Mouse (Mus musculus): ENCODE results near the gene Fbln5. TPM values are rescaled to one million over a fixed set of nuclear protein-coding genes. Genes with fewer than 3 reads are reported as not detected.

Fbln5 gene
- polyA plus RNA-seq, 1 experiment from 2014 or later = 2.5 TPM

DNA sequence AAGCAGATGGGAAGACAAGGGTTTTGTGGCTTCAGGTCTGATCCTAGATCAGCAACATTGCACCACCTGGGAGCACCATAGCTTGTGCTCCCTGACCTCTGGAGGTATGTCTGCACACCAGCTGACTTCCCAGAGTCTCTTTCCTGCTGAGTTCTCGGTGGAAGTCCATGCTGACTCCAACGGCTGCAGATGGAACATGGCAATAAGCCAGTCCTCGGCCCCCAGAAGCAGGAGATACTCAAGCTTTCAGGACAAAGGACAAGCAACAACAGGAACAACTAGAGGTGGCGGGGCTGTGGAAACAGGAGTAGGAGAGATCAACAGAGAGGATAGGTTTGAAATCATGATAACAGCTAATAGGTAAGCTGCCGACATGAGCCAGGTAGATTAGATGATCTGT, 17.1 kb downstream of the Fbln5 start:
- Histone ChIP-seq H3K4me1 (no peaks in the 10 kb centered on the region), H3K9me3 (replicated peaks) (no peaks in the 10 kb centered on the region), H3K27ac (no peak overlapping the region), H3K36me3 (ENCODE audit: poor library complexity, severe bottlenecking) (no peaks in the 10 kb centered on the region), H3K9ac (no peak overlapping the region), H3K4me2 (no peak overlapping the region), H3K4me3 (no peak overlapping the region), H3K27me3 (no peaks in the 10 kb centered on the region)
- 87% methylated on average over 5 of the region's 5 CpGs for WGBS
- no peak for ATAC-seq

DNA sequence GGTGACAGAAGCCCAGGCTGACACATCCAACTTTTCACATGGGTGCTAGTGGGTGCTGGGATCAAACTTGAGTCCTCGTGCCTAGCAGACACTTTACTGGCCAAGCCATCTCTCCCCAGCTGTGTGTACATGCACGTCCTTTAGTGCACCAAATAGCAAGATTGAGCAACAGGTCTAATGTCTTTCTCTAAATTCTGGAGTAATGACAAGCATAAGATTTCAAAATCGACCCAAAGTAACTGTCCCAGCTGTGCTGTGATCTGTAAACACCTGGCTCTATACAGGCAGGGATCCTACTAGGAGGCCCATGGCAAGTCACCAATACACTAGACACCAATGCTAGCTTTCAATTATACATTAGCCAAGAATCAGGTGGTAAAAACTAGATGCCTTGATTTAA, 17.8 kb downstream of the Fbln5 start:
- H3K27ac ChIP-seq = no peak overlapping the region
- H3K4me3 ChIP-seq = no peak overlapping the region
- no peak overlapping the region for H3K4me2 ChIP-seq
- H3K36me3 ChIP-seq (ENCODE audit: poor library complexity, severe bottlenecking) = no peaks in the 10 kb centered on the region
- H3K9me3 ChIP-seq (replicated peaks) = no peaks in the 10 kb centered on the region
- H3K27me3 ChIP-seq = no peaks in the 10 kb centered on the region
- 87% methylated on average over 3 of the region's 3 CpGs for WGBS
- H3K9ac ChIP-seq = no peak overlapping the region
- no peaks in the 10 kb centered on the region for H3K4me1 ChIP-seq
- no peak for ATAC-seq

DNA sequence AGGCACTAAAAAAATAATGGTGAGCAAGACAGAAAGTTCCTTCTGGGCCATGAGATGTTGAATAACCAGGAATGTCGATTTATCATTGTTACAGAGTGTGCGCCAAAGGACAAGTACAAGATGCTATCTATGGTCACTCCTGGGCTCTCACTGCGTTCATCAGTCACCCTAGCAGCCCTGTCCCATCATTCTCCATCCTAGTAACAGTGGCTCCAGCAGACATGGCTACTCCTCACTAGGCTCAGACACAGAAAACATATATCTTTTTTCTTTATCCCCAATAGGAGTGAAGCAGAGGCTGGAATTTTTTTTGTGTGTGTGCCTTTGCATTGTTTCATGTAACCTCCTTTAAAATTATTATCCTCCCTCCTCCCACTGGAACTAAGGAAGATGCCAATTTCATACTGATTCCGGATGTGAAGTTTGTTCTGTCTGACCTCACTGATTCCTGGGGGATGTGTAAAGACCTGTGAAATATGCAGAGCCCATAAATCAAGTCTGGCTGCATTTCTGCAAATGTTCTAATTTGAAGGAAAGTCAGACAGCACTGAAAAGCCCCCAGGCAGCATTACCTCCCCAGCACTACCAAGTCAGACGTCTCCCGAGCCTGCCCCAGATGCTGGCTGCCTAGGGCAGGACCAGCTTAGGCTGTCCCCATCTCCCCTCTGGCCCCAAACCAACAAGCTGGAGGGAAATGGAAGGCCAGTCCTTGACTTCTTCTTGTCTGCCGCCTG, 20.5 kb downstream of the Fbln5 start:
- H3K36me3 ChIP-seq (ENCODE audit: poor library complexity, severe bottlenecking) = no peaks in the 10 kb centered on the region
- no peak for ATAC-seq
- H3K27me3 ChIP-seq = no peaks in the 10 kb centered on the region
- no peak overlapping the region for H3K4me2 ChIP-seq
- H3K9ac ChIP-seq = no peak overlapping the region
- no peaks in the 10 kb centered on the region for H3K9me3 ChIP-seq (replicated peaks)
- H3K4me3 ChIP-seq = no peak overlapping the region
- no peaks in the 10 kb centered on the region for H3K4me1 ChIP-seq
- WGBS = 85% methylated on average over 7 of the region's 7 CpGs
- H3K27ac ChIP-seq = no peak overlapping the region

- Histone ChIP-seq H3K9me3 (replicated peaks) (no peaks in the 10 kb centered on the region), H3K27me3 (no peaks in the 10 kb centered on the region), H3K9ac (no peak overlapping the region), H3K4me2 (no peak overlapping the region), H3K36me3 (ENCODE audit: poor library complexity, severe bottlenecking) (no peaks in the 10 kb centered on the region), H3K27ac (no peak overlapping the region), H3K4me1 (no peaks in the 10 kb centered on the region), H3K4me3 (no peak overlapping the region)
- no peak for ATAC-seq
- WGBS = 93% methylated on average over 3 of the region's 3 CpGs
Measured at GRCm38 (mm10) chr12:101794458-101794857, 24.4 kb downstream of the Fbln5 start.

GRCm38 (mm10) chr12:101793221-101793621, 25.6 kb downstream of the Fbln5 start:
- H3K9ac ChIP-seq = no peak overlapping the region
- WGBS = 83% methylated on average over 5 of the region's 5 CpGs

DNA sequence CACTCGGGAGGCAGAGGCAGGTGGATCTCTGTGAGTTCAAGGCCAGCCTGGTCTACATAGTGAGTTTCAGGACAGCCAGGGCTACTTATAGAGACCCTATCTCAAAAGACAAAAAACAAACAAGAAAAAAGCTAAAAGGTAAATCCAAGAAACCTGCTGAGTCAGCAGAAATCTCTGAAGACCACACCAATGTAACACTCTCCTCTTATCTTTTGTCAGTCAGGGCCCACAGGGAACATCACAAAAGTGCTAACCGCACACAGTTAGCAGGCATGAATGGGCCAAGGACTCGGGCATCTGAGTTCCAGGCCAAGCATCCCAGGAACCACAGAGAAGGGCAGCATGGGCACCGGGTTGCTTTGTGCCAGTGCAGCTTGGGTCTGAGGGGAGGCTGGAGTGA, 26.2 kb downstream of the Fbln5 start:
- WGBS = 94% methylated on average over 4 of the region's 4 CpGs
- H3K4me3 ChIP-seq = no peak overlapping the region
- H3K27me3 ChIP-seq = no peaks in the 10 kb centered on the region
- H3K36me3 ChIP-seq (ENCODE audit: poor library complexity, severe bottlenecking) = no peaks in the 10 kb centered on the region
- H3K4me2 ChIP-seq = no peak overlapping the region
- no peak overlapping the region for H3K9ac ChIP-seq
- no peak overlapping the region for H3K27ac ChIP-seq
- H3K9me3 ChIP-seq (replicated peaks) = no peaks in the 10 kb centered on the region
- ATAC-seq = no peak
- H3K4me1 ChIP-seq = no peaks in the 10 kb centered on the region

More at GRCm38 (mm10) chr12:101793221-101793621, 25.6 kb downstream of the Fbln5 start:
- no peaks in the 10 kb centered on the region for H3K4me1 ChIP-seq
- H3K27me3 ChIP-seq = no peaks in the 10 kb centered on the region
- no peak overlapping the region for H3K27ac ChIP-seq
- H3K4me2 ChIP-seq = no peak overlapping the region
- no peak for ATAC-seq
- no peak overlapping the region for H3K4me3 ChIP-seq
- H3K36me3 ChIP-seq (ENCODE audit: poor library complexity, severe bottlenecking) = no peaks in the 10 kb centered on the region
- no peaks in the 10 kb centered on the region for H3K9me3 ChIP-seq (replicated peaks)

GRCm38 (mm10) chr12:101789767-101790166, 29.1 kb downstream of the Fbln5 start:
- WGBS = 97% methylated on average over 3 of the region's 3 CpGs
- H3K36me3 ChIP-seq (ENCODE audit: poor library complexity, severe bottlenecking) = no peaks in the 10 kb centered on the region

GRCm38 (mm10) chr12:101789250-101789649, 29.6 kb downstream of the Fbln5 start:
- no peak overlapping the region for H3K4me2 ChIP-seq
- H3K9ac ChIP-seq = no peak overlapping the region
- no peaks in the 10 kb centered on the region for H3K9me3 ChIP-seq (replicated peaks)
- H3K36me3 ChIP-seq (ENCODE audit: poor library complexity, severe bottlenecking) = no peaks in the 10 kb centered on the region
- H3K27me3 ChIP-seq = no peaks in the 10 kb centered on the region
- no peaks in the 10 kb centered on the region for H3K4me1 ChIP-seq
- no peak for ATAC-seq
- no peak overlapping the region for H3K27ac ChIP-seq
- 82% methylated on average over 3 of the region's 3 CpGs for WGBS
- H3K4me3 ChIP-seq = no peak overlapping the region

More at GRCm38 (mm10) chr12:101789767-101790166, 29.1 kb downstream of the Fbln5 start:
- H3K4me2 ChIP-seq = no peak overlapping the region
- H3K27ac ChIP-seq = no peak overlapping the region
- no peak for ATAC-seq
- H3K4me1 ChIP-seq = no peaks in the 10 kb centered on the region
- no peaks in the 10 kb centered on the region for H3K9me3 ChIP-seq (replicated peaks)
- H3K9ac ChIP-seq = no peak overlapping the region
- no peak overlapping the region for H3K4me3 ChIP-seq
- no peaks in the 10 kb centered on the region for H3K27me3 ChIP-seq

GRCm38 (mm10) chr12:101782787-101783186, 36.1 kb downstream of the Fbln5 start:
- H3K4me3 ChIP-seq = no peak overlapping the region
- no peak overlapping the region for H3K9ac ChIP-seq
- no peak overlapping the region for H3K4me2 ChIP-seq
- no peaks in the 10 kb centered on the region for H3K4me1 ChIP-seq
- ATAC-seq = no peak
- WGBS = 56% methylated on average over 2 of the region's 2 CpGs
- H3K27ac ChIP-seq = no peak overlapping the region
- no peaks in the 10 kb centered on the region for H3K36me3 ChIP-seq (ENCODE audit: poor library complexity, severe bottlenecking)
- H3K9me3 ChIP-seq (replicated peaks) = no peaks in the 10 kb centered on the region
- no peaks in the 10 kb centered on the region for H3K27me3 ChIP-seq

- Histone ChIP-seq H3K4me3 (no peak overlapping the region), H3K9ac (no peak overlapping the region), H3K27ac (no peak overlapping the region), H3K27me3 (no peaks in the 10 kb centered on the region), H3K4me2 (no peak overlapping the region), H3K9me3 (replicated peaks) (no peaks in the 10 kb centered on the region), H3K4me1 (no peaks in the 10 kb centered on the region), H3K36me3 (ENCODE audit: poor library complexity, severe bottlenecking) (no peaks in the 10 kb centered on the region)
- WGBS = 80% methylated on average over 5 of the region's 5 CpGs
- ATAC-seq = no peak
Measured at GRCm38 (mm10) chr12:101780915-101781314, 37.9 kb downstream of the Fbln5 start.

DNA sequence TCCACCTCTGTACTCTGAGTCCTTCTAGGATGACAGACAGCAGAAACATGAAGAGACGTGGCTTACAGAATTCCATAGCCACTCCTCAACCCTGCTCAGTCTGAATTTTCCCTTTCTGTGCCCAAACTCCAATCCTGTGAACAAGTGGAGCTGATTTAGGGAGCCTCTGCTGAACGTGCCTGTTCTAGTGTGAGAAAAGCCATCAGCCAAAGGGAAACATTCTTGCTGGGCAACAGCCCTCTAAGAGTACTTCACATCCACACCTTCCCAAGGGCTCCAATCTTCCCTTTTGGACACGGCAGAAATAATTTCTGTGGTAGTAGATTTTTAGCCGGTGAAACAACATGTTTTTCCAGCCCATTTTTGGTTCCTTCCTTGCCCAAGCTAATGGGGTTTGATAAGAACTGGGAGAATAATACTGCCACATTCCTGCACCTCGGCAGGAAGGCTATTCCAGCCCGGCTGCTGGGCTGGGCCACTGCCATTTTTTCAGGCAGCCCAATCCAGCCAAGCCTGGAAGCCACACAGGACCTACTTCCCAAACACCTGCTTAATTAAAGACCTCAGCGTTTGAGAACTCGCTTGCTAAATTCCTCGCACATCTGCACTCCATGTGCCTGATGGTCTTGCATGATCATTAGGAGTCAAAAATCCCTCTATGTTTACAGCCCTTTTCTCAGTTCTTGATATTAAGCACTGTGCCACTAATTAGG, 41.1 kb downstream of the Fbln5 start:
- 52% methylated on average over 9 of the region's 9 CpGs for WGBS
- no peak overlapping the region for H3K4me2 ChIP-seq
- H3K36me3 ChIP-seq (ENCODE audit: poor library complexity, severe bottlenecking) = no peaks in the 10 kb centered on the region
- H3K9me3 ChIP-seq (replicated peaks) = no peaks in the 10 kb centered on the region
- H3K4me3 ChIP-seq = no peak overlapping the region
- no peak overlapping the region for H3K27ac ChIP-seq
- no peaks in the 10 kb centered on the region for H3K4me1 ChIP-seq
- H3K9ac ChIP-seq = no peak overlapping the region
- H3K27me3 ChIP-seq = no peaks in the 10 kb centered on the region
- no peak for ATAC-seq

DNA sequence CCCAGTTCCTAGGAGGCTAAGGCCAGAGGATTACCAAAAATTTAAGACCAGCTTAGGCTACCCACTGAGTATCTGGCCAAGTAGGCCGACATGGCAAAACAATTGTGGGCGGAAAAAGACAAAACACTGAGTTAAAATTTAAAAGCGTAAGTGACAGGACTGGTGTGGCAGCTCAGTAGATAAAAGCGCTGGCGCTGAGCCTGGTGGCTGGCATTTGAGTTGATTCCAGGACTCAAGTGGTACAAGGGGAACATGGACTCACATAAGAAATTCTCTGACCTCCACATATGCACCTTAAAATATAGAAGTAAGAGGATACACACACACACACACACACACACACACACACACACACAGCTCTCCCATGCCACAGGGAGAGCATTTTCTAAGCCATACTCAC, 42.5 kb downstream of the Fbln5 start:
- H3K4me3 ChIP-seq = no peak overlapping the region
- no peak overlapping the region for H3K9ac ChIP-seq
- H3K27ac ChIP-seq = no peak overlapping the region
- no peaks in the 10 kb centered on the region for H3K9me3 ChIP-seq (replicated peaks)
- H3K27me3 ChIP-seq = no peaks in the 10 kb centered on the region
- no peaks in the 10 kb centered on the region for H3K4me1 ChIP-seq
- 70% methylated on average over 5 of the region's 5 CpGs for WGBS
- ATAC-seq = no peak
- no peaks in the 10 kb centered on the region for H3K36me3 ChIP-seq (ENCODE audit: poor library complexity, severe bottlenecking)
- no peak overlapping the region for H3K4me2 ChIP-seq
